ENCODE assay signal across 8 mouse cellular contexts in genomic region chr7:73617910-73618757, GRCm38 (mm10).
A peak's percentile ranks its signal among the peaks of the same experiment; 100 is the strongest.
DNase-seq lines count a peak whose midpoint lies in the region; ATAC-seq and TF ChIP-seq lines count a peak whose summit lies in the region.

No protein-coding gene starts in this region.

- peak overlapping the region; percentile 72 for H3K4me3 ChIP-seq in erythroblast, embryonic 14.5 days (replicated peaks)
- peak overlapping the region; percentile 64 for H3K4me3 ChIP-seq in heart, embryonic 12.5 days
- peak overlapping the region; percentile 56 for H3K4me3 ChIP-seq in kidney, postnatal 0 days (replicated peaks; ENCODE audit: low read depth, low read length)
- peak overlapping the region; percentile 73 for H3K4me3 ChIP-seq in liver, adult 2 months (ENCODE audit: insufficient read depth, low read depth, low read length)

- H3K4me2 ChIP-seq in heart, embryonic 12.5 days: peak overlapping the region; percentile 80
- H3K4me2 ChIP-seq in kidney, postnatal 0 days (ENCODE audit: low read length): peak overlapping the region; percentile 72

- TF ChIP-seq POLR2A in liver, adult 2 months (IDR thresholded peaks at IDR 0.05; ENCODE audit: extremely low read depth, insufficient read depth, low read length): peak; percentile 94; the same call in 1 of the 2 replicates

- H3K27me3 ChIP-seq in erythroblast, embryonic 14.5 days (ENCODE audit: control insufficient read depth): no peaks in the 10 kb centered on the region
- H3K27me3 ChIP-seq in heart, embryonic 12.5 days (replicated peaks): no peaks in the 10 kb centered on the region
- no peaks in the 10 kb centered on the region for H3K27me3 ChIP-seq in kidney, postnatal 0 days (ENCODE audit: insufficient read depth, low read length)
- H3K27me3 ChIP-seq in liver, adult 2 months (ENCODE audit: control insufficient read depth, insufficient read depth, low read length): no peaks in the 10 kb centered on the region

- ATAC-seq in heart, embryonic 12.5 days (ENCODE audit: insufficient number of reproducible peaks, low FRiP score): peak; percentile 96
- peak; percentile 93 for ATAC-seq in kidney, postnatal 0 days (replicated peaks; ENCODE audit: low FRiP score, low read depth)
- ATAC-seq in monocyte, adult 5-6 weeks (replicated peaks; ENCODE audit: insufficient number of reproducible peaks, low FRiP score, low TSS enrichment, poor library complexity, severe bottlenecking): peak; percentile 82

- peaks cover 38% of the 10 kb centered on the region for H3K4me1 ChIP-seq in erythroblast, embryonic 14.5 days (ENCODE audit: control insufficient read depth)
- H3K4me1 ChIP-seq in heart, embryonic 12.5 days (replicated peaks): peaks cover 18% of the 10 kb centered on the region
- H3K4me1 ChIP-seq in kidney, postnatal 0 days (replicated peaks; ENCODE audit: insufficient read depth, low read length): peaks cover 7% of the 10 kb centered on the region
- H3K4me1 ChIP-seq in liver, adult 2 months (ENCODE audit: control insufficient read depth, insufficient read depth, low read length): no peaks in the 10 kb centered on the region

- peak; percentile 100 for DNase-seq in CD4-positive, CD25-positive, alpha-beta regulatory T cell, adult 2 months (ENCODE audit: low read depth, low spot score)
- DNase-seq in brain, embryonic 18.5 days (ENCODE audit: low read depth, low spot score): peak; percentile 96
- peak; percentile 98 for DNase-seq in kidney, postnatal 0 days (ENCODE audit: low spot score)
- peak; percentile 82 for DNase-seq in liver, adult 2 months (ENCODE audit: extremely low read depth, low read depth, low spot score)
- peak; percentile 97 for DNase-seq in spleen, postnatal 36 days (ENCODE audit: low spot score in 2 of 2)

- H3K27ac ChIP-seq in heart, embryonic 12.5 days (ENCODE audit: poor library complexity, severe bottlenecking): peak overlapping the region; percentile 99
- H3K27ac ChIP-seq in kidney, postnatal 0 days: peak overlapping the region; percentile 99
- peak overlapping the region; percentile 99 for H3K27ac ChIP-seq in liver, adult 2 months (replicated peaks; ENCODE audit: insufficient read depth, low read depth, low read length)

- peak; percentile 99 for TF ChIP-seq CTCF in kidney, postnatal 0 days (IDR thresholded peaks at IDR 0.05; ENCODE audit: low read depth)
- peak; percentile 87 for TF ChIP-seq CTCF in liver, adult 2 months (IDR thresholded peaks at IDR 0.05; ENCODE audit: low read depth, low read length)

- H3K9me3 ChIP-seq in erythroblast, embryonic 14.5 days (ENCODE audit: control insufficient read depth, low read length): no peaks in the 10 kb centered on the region
- H3K9me3 ChIP-seq in heart, embryonic 12.5 days (replicated peaks): no peaks in the 10 kb centered on the region
- H3K9me3 ChIP-seq in kidney, postnatal 0 days (replicated peaks; ENCODE audit: low read length): no peaks in the 10 kb centered on the region

- peak overlapping the region; percentile 91 for H3K9ac ChIP-seq in heart, embryonic 12.5 days
- H3K9ac ChIP-seq in kidney, postnatal 0 days (ENCODE audit: low read depth, low read length): peak overlapping the region; percentile 85
- peak overlapping the region; percentile 90 for H3K9ac ChIP-seq in liver, adult 2 months (ENCODE audit: low read depth, low read length)

- WGBS in heart, embryonic 12.5 days: under 1% methylated on average over 75 of the region's 86 CpGs
- under 1% methylated on average over 75 of the region's 86 CpGs for WGBS in kidney, postnatal 0 days
- under 1% methylated on average over 83 of the region's 86 CpGs for WGBS in liver, adult 2 months

- H3K79me2 ChIP-seq in liver, adult 2 months (ENCODE audit: control insufficient read depth, insufficient read depth, low read length): no peaks in the 10 kb centered on the region

- H3K36me3 ChIP-seq in erythroblast, embryonic 14.5 days (ENCODE audit: control insufficient read depth): no peaks in the 10 kb centered on the region
- H3K36me3 ChIP-seq in heart, embryonic 12.5 days: no peaks in the 10 kb centered on the region
- H3K36me3 ChIP-seq in kidney, postnatal 0 days (ENCODE audit: insufficient read depth, low read length): no peaks in the 10 kb centered on the region
- H3K36me3 ChIP-seq in liver, adult 2 months (ENCODE audit: control insufficient read depth, insufficient read depth, low read length): no peaks in the 10 kb centered on the region

Comparison
In these comparisons a context has a peak if more than half of its experiments do, and no peak if none do; other contexts are left out.
1. Peak in every context shown above with its lines: DNase-seq, ATAC-seq, H3K4me3 ChIP-seq and H3K27ac ChIP-seq.